In the genomic region with DNA sequence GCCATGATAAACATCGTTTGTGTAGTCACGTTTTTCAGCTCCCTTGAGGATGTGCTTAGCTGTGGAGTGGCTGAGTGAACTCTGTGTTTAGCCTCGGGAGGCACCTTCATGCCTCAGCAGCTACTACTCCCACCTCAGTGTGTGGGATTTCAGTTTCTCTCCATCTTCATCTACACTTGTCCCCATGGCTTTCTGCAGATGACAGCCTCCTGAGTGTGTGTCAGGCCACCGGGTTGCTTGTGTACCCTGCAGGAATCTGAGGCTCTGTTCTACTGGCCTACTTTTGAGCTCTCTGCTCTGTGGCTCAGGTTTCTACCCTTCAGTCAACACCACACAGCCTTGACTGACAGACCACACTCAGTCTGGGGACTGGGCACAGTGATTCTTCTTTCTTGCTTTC, we compare ENCODE assay signal across 18 mouse cellular contexts.
"Had no signal": no experiment of that assay in that cellular context is flagged by ENCODE, and none has a peak within 500 bp of the region (broad histone marks: within the 10 kb centered on the region; RNA-seq: fewer than 3 reads in every experiment).

No protein-coding gene starts in this region.

- H3K4me3 ChIP-seq: lung, embryonic 15.5 days; megakaryocyte, embryonic 14.5 days; midbrain, embryonic 13.5 days; midbrain, embryonic 15.5 days; neural tube, embryonic 12.5 days; stomach, embryonic 15.5 days had no signal

- H3K4me1 ChIP-seq: lung, embryonic 15.5 days; midbrain, embryonic 13.5 days; midbrain, embryonic 15.5 days; neural tube, embryonic 12.5 days had no signal

- H3K27ac ChIP-seq: lung, embryonic 15.5 days; macrophage; midbrain, embryonic 13.5 days; midbrain, embryonic 15.5 days; neural tube, embryonic 12.5 days; stomach, embryonic 15.5 days; stomach, postnatal 0 days had no signal

- H3K4me2 ChIP-seq: lung, embryonic 15.5 days; midbrain, embryonic 11.5 days; midbrain, embryonic 13.5 days; midbrain, embryonic 15.5 days; neural tube, embryonic 12.5 days; stomach, embryonic 15.5 days had no signal

- H3K9ac ChIP-seq: liver, postnatal 0 days; lung, embryonic 15.5 days; midbrain, embryonic 13.5 days; midbrain, embryonic 15.5 days; neural tube, embryonic 12.5 days; stomach, embryonic 15.5 days had no signal

- ATAC-seq: liver, postnatal 0 days; lung, postnatal 0 days; midbrain, embryonic 13.5 days; midbrain, embryonic 15.5 days had no signal

- DNase-seq: liver, postnatal 0 days; lung, adult 2 months; lung, postnatal 14 days; lung, postnatal 36 days; right cerebral cortex, postnatal 14 days; thymus, adult 2 months; thymus, postnatal 25 days; thymus, postnatal 4 days had no signal

- H3K36me3 ChIP-seq: lung, embryonic 15.5 days; midbrain, embryonic 13.5 days; midbrain, embryonic 15.5 days; neural tube, embryonic 12.5 days; stomach, embryonic 15.5 days had no signal

- H3K27me3 ChIP-seq: lung, embryonic 15.5 days; midbrain, embryonic 13.5 days; midbrain, embryonic 15.5 days; neural tube, embryonic 12.5 days; stomach, embryonic 15.5 days had no signal

- H3K9me3 ChIP-seq: lung, embryonic 15.5 days; megakaryocyte, embryonic 14.5 days; midbrain, embryonic 13.5 days; midbrain, embryonic 15.5 days; neural tube, embryonic 12.5 days; stomach, embryonic 15.5 days had no signal
